ENCODE assay signal across 7 mouse cellular contexts in the genomic region with DNA sequence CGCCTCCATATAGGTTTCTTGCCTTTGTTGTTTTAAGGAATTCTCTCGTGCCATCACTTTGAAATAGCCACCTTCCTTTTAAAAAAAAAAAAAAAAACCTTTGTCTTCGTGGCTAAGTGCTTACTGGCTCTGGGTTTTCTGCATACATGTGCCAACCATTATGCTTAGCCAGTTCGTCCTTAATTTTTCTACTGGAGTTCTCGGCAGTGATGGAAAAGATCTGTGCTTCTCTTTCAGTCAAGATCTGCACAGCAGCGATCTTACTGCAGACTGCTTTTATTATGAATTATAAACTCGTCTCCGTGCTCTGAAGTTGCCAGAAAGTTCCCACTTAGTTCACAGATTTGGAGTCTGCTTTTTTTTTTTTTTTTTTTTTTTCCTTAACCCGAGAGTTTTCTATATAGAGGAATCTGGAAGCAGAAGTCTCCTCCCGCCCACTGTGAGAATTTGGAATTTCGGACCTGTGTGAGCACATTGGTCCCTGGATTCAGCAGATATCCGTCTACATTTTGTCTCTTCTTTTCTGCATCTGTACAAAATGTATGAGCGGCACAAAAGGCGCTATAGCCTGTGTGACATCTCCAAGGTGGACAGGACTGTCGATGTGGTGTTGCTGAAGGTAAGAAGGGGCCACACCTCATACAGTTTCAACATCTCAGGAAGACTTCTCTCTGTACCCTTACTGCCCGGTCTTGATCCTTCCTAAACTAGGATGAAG.
A peak's percentile ranks its signal among the peaks of the same experiment; 100 is the strongest.
DNase-seq lines count a peak whose midpoint lies in the region; ATAC-seq and TF ChIP-seq lines count a peak whose summit lies in the region.

No protein-coding gene starts in this region.

- ATAC-seq in lung, embryonic 14.5 days (ENCODE audit: insufficient read depth), result 0 out of 2 replicates have a peak, but pooled peaks have one; percentile 6
- no peak for ATAC-seq in forebrain, embryonic 12.5 days (ENCODE audit: low FRiP score)
- no peak for ATAC-seq in limb, embryonic 13.5 days (ENCODE audit: low FRiP score, low read depth)
- no peak for ATAC-seq in stomach, embryonic 15.5 days (ENCODE audit: insufficient read depth, low FRiP score, low read depth)

- H3K9ac ChIP-seq in lung, embryonic 14.5 days, result peak overlapping the region; percentile 24; the same call in 1 of the 2 replicates
- no peak overlapping the region for H3K9ac ChIP-seq in forebrain, embryonic 12.5 days
- H3K9ac ChIP-seq in limb, embryonic 13.5 days, result peak overlapping the region; percentile 54
- no peak overlapping the region for H3K9ac ChIP-seq in stomach, embryonic 15.5 days

- H3K27me3 ChIP-seq in lung, embryonic 14.5 days (ENCODE audit: insufficient read depth, low read length), result no peaks in the 10 kb centered on the region
- no peaks in the 10 kb centered on the region for H3K27me3 ChIP-seq in forebrain, embryonic 12.5 days
- no peaks in the 10 kb centered on the region for H3K27me3 ChIP-seq in limb, embryonic 13.5 days
- H3K27me3 ChIP-seq in stomach, embryonic 15.5 days (replicated peaks), result no peaks in the 10 kb centered on the region

- TF ChIP-seq CTCF in lung, embryonic 14.5 days (IDR thresholded peaks at IDR 0.05; ENCODE audit: low read depth), result no peak

- WGBS in lung, embryonic 14.5 days, result 33% methylated on average over 16 of the region's 16 CpGs
- 46% methylated on average over 16 of the region's 16 CpGs for WGBS in forebrain, embryonic 12.5 days
- WGBS in limb, embryonic 13.5 days, result 30% methylated on average over 16 of the region's 16 CpGs
- 34% methylated on average over 15 of the region's 16 CpGs for WGBS in stomach, embryonic 15.5 days

- DNase-seq in lung, embryonic 14.5 days, result peak; percentile 36
- no peak for DNase-seq in lung, adult 18-20 months
- DNase-seq in layer of hippocampus, adult 11-12 months (ENCODE audit: low spot score), result no peak
- DNase-seq in MN1 (ENCODE audit: low spot score), result no peak

- peaks cover 15% of the 10 kb centered on the region; the same call in 1 of the 2 replicates for H3K4me1 ChIP-seq in lung, embryonic 14.5 days (ENCODE audit: insufficient read depth)
- H3K4me1 ChIP-seq in forebrain, embryonic 12.5 days, result peaks cover 21% of the 10 kb centered on the region
- peaks cover 52% of the 10 kb centered on the region for H3K4me1 ChIP-seq in limb, embryonic 13.5 days
- peaks cover 26% of the 10 kb centered on the region for H3K4me1 ChIP-seq in stomach, embryonic 15.5 days

- peak overlapping the region; percentile 60 for H3K4me2 ChIP-seq in lung, embryonic 14.5 days
- H3K4me2 ChIP-seq in forebrain, embryonic 12.5 days, result peak overlapping the region; percentile 51
- peak overlapping the region; percentile 59 for H3K4me2 ChIP-seq in limb, embryonic 13.5 days (replicated peaks)
- H3K4me2 ChIP-seq in stomach, embryonic 15.5 days, result peak overlapping the region; percentile 48

- H3K36me3 ChIP-seq in lung, embryonic 14.5 days (ENCODE audit: insufficient read depth), result no peaks in the 10 kb centered on the region
- H3K36me3 ChIP-seq in forebrain, embryonic 12.5 days (replicated peaks), result no peaks in the 10 kb centered on the region
- H3K36me3 ChIP-seq in limb, embryonic 13.5 days, result no peaks in the 10 kb centered on the region
- H3K36me3 ChIP-seq in stomach, embryonic 15.5 days, result no peaks in the 10 kb centered on the region

- H3K4me3 ChIP-seq in lung, embryonic 14.5 days (ENCODE audit: low read depth, low read length), result 0 out of 2 replicates have a peak overlapping the region, but pooled peaks have one; percentile 20
- peak overlapping the region; percentile 26 for H3K4me3 ChIP-seq in forebrain, embryonic 12.5 days (replicated peaks)
- H3K4me3 ChIP-seq in limb, embryonic 13.5 days, result peak overlapping the region; percentile 33
- peak overlapping the region; percentile 26 for H3K4me3 ChIP-seq in stomach, embryonic 15.5 days (replicated peaks)

- H3K9me3 ChIP-seq in lung, embryonic 14.5 days (ENCODE audit: low read depth, low read length), result no peaks in the 10 kb centered on the region
- no peaks in the 10 kb centered on the region for H3K9me3 ChIP-seq in forebrain, embryonic 12.5 days
- H3K9me3 ChIP-seq in limb, embryonic 13.5 days, result no peaks in the 10 kb centered on the region
- no peaks in the 10 kb centered on the region for H3K9me3 ChIP-seq in stomach, embryonic 15.5 days

- H3K27ac ChIP-seq in lung, embryonic 14.5 days (ENCODE audit: low read depth), result peak overlapping the region; percentile 83; the same call in 1 of the 2 replicates
- H3K27ac ChIP-seq in forebrain, embryonic 12.5 days, result no peak overlapping the region
- H3K27ac ChIP-seq in limb, embryonic 13.5 days, result peak overlapping the region; percentile 76
- peak overlapping the region; percentile 83 for H3K27ac ChIP-seq in stomach, embryonic 15.5 days

Comparison
In these comparisons a context has a peak if more than half of its experiments do, and no peak if none do; other contexts are left out.
1. H3K9ac ChIP-seq: peak in lung, embryonic 14.5 days (single experiment) and limb, embryonic 13.5 days (single experiment); none in forebrain, embryonic 12.5 days (single experiment) and stomach, embryonic 15.5 days (single experiment).
2. Peak in every context shown above with its lines, with median percentiles within 50 percentile points of each other: H3K4me2 ChIP-seq and H3K4me3 ChIP-seq.